Mouse (Mus musculus): Measurements from ENCODE around the gene Tspan15. TPM values are rescaled to one million over a fixed set of nuclear protein-coding genes. Genes with fewer than 3 reads are reported as not detected.

Tspan15 gene
- total RNA-seq, 2 experiments from 2014 or later = 5.0 to 7.7 TPM

DNA sequence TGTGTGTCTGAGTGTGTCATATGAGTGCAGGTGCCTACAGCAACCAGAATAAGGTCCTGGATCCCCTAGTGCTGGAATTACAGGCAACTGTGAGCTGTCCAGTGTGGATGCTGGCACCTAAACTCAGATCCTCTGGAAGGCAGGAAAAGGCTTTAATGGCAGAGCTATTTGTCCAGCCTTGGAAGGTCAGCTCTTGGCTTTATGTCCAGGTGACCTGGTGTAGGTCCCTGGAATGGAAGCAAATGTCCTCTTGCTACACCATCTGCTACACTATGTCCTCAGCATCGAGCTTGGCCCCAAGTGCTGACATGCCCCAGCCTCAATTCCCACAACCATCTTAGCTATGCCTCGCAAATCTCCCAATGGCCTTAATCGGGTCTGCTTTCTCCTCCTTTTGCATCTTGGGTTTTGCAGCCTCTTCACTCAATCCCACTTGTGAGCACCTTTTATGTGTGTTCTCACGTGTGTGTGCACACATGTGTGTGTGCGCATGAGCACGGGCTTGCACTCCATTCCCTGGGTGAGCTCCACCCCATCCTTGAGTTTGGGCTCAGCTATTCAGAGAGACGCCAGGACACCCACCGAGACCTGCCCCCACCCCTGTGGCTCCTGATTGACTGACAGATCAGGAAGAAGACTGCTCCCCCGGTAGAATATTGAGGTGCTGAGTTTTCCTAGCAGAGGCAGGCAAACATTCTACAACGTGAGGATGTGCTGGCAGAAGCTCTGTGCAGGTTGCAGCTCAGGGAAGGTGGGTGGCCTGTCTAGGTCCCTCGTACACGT lies 83.4 kb downstream of the Tspan15 start:
- intact Hi-C loops (cut with DNase I) = no loop called here
- no peak for DNase-seq (ENCODE audit: extremely low spot score in 1 of 2, low spot score in 2 of 2)

DNA sequence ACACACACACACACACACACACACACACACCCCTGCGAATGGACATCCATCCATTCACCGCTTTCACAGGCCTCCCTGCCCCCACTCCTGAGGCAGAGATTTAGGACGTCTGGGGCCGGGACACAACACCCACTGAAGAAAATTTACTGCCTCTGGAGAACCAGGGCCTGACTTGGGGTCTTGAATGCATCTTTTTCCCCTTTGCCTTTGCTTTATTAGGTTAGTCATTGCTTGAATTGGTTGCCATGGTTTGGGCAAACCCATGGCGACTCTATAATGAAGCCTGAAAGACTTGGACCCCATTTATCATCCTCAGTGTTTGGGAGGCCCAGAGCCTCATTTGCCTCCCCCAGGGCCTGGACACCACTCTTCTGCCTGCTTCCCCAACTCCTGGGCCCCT lies 85.1 kb downstream of the Tspan15 start:
- no peak for DNase-seq (ENCODE audit: extremely low spot score in 1 of 2, low spot score in 2 of 2)
- intact Hi-C loops (cut with DNase I) = no loop called here

DNA sequence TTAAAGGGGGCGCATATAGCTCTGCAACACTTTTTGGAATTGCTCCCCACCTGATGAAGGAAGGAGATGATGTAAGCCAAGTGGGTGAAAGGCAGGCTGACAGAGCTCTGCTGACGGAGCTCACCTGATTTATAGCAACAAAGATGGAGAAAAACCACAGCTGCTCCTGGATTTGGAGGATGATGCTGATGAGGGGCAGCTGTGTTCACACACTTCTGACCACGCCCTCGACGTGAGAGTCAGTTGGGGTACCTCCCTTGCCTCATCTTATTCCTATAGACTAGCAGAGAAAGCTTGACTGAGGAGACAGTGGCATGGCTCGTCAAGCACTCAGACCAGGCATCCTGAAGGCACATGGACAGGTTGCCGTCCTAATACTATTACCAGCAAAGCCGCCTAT lies 87.2 kb downstream of the Tspan15 start, which contains the start of gene Fam241b:
Fam241b (minus strand) TSS at position 101 of the 400 bp plus-strand sequence.
- intact Hi-C loops (cut with DNase I) = no loop called here
- DNase-seq (ENCODE audit: extremely low spot score in 1 of 2, low spot score in 2 of 2) = no peak

DNA sequence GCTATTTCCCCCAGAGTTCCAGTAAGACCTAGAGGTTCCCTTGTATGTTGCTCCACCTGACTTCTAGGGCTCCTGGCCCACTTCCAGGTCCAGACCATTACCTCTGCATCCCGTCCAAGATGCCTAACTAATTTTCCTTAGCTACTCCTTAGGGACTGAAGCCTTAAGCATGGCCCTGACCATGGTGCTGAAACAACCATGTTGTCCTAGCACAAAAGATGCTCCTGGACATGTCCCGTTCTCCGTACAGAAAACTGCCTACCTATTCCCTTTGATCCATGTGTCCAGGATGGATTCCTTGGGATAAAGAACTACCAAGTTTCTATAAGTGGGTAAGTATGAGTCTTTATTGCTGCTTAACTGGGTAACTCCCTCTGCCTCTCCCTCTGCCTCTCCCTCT lies 93.0 kb downstream of the Tspan15 start:
- intact Hi-C loops (cut with DNase I) = no loop called here
- DNase-seq (ENCODE audit: extremely low spot score in 1 of 2, low spot score in 2 of 2) = no peak

DNA sequence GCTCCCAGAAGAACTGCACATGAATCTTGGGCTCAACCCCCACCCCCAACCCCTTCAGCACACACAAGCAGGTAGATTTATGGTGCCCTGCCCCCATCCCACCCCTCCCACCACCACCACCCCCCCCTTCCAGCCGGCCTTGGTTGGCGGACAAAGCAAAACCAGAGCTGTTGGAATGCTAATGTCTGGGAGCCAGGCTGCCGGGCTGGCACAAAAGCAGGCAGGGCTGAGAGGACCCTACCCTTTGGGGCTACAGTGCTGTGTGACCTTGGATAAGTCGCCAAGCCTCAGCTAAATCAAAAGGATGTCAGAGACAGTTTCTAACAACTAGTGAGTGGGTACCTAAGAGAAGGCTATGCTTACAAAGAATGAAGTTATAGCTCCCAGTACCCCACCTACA lies 93.9 kb downstream of the Tspan15 start:
- no peak for DNase-seq (ENCODE audit: extremely low spot score in 1 of 2, low spot score in 2 of 2)
- intact Hi-C loops (cut with DNase I) = no loop called here

DNA sequence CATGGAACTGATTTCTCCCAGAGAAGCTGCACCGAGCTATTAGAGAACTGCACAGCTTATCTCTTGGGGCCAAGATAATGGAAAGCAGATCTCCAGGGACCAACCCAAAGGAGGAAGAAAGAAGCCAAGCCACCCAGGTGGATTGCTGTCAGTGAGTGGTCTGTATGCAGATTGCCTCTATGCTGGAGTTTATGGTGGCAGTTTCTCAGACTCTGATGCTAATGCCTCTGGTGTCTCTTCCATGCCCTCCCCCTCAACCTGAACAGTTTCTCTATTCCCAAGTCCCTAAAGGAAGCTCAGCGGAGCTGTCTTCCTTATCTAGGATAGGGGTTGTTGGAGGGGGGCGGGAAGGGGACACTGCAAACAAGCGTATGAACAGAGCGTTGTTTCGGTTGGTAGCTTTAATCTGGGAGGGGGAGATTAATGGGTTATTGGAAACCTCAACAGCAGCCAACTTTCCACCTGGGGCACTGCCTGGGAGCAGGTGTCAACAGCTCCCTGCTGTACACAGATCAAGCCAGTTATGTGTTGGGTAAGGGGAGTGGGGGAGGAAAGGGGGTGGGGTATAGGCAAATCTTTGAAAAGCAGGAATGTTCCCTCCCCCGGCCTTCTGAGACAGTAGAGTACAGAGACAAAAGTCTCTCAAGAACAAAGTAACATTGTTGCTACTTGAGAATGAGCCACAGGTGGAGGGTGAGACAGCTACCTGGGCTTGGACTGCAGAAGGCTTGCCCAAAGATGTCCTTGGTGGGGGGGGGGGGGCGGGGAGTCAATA lies 95.2 kb downstream of the Tspan15 start:
- DNase-seq (ENCODE audit: extremely low spot score in 1 of 2, low spot score in 2 of 2) = no peak
- intact Hi-C loops (cut with DNase I) = no loop called here

Small RNA genes lying within 50 kb of the gene (microRNA-seq; reads per million reads assigned to microRNA genes)
- gene Mir7662 = 0.86 reads per million

Other genes with a start within 250 kb of the Tspan15 start
- gene Neurog3, start 98.2 kb downstream of the Tspan15 start, total RNA-seq (2021) = not detected
- gene Fam241b, start 87.3 kb downstream of the Tspan15 start, total RNA-seq (2021) = 10 to 100 TPM; 61.7 to 62.4 TPM
- under 1 TPM; 0.14 to 0.19 TPM for gene Tacr2, start 21.2 kb upstream of the Tspan15 start, total RNA-seq (2021)
- 100 to 1,000 TPM; 309 to 314 TPM for gene Hk1, start 148.7 kb upstream of the Tspan15 start, total RNA-seq (2021)
- 1 to 10 TPM; 5.8 to 5.9 TPM for gene Hkdc1, start 191.2 kb upstream of the Tspan15 start, total RNA-seq (2021)
- 1 to 10 TPM; 2.7 to 3.0 TPM for gene 4930507D05Rik, start 218.2 kb upstream of the Tspan15 start, total RNA-seq (2021)
- gene Supv3l1, start 218.5 kb upstream of the Tspan15 start, total RNA-seq (2021) = 10 to 100 TPM; 20.8 to 25.6 TPM